Mouse (Mus musculus) liver, adult 2 months (tissue): Measurements from ENCODE around the gene Acsl3.

ENCODE experiments used
- CTCF ChIP-seq: fragments of 200-500 bp; IDR thresholded peaks from 2 replicates; pipeline ENCODE4 v1.5.1; 2011; ENCODE audit warnings: low read depth, low read length, control low read depth
- POLR2A ChIP-seq: fragments of 200-500 bp; IDR thresholded peaks from 2 replicates; pipeline ENCODE4 v1.6.1; 2011; ENCODE audit warnings: low read length, control low read depth; ENCODE audit not compliant: insufficient read depth; ENCODE audit errors: extremely low read depth

DNA sequence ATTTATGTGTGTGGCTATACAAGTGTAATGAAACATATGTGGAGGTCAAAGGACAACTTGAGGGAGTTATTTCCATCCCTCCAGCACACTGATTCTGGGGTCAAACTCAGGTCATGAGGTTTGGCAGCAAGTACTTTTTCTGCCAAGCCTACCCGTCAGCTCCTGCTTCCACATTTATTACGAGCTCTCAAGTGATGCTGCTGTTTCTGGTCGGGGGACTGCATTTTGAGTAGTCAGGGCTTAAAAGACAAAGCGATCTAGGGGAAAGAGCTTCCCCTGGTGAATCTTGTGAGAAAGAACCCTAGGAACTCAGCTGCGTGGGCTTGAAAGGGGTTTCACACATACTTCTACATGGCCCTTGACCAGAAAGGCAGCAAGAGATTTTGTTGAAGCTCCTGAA lies 80.0 kb downstream of the Acsl3 start:
- no peak for TF ChIP-seq POLR2A
- TF ChIP-seq CTCF = no peak
